Mouse (Mus musculus) midbrain, embryonic 14.5 days (tissue): Measurements from ENCODE around the gene Gtf3c3. TPM values are rescaled to one million over a fixed set of nuclear protein-coding genes. Genes with fewer than 3 reads are reported as not detected.

Experiments used
- ATAC-seq: fragments of 200-750 bp; cut with Nextera tagmentation; 2 replicates; pipeline ENCODE4 v1.8.0; 2017; ENCODE audit warnings: moderate number of reproducible peaks, moderate library complexity; ENCODE audit not compliant: low FRiP score, low TSS enrichment
- DNase-seq: peaks from one replicate; pipeline ENCODE4 v3.0.0-alpha.2; 2015
- H3K27ac ChIP-seq: fragments of 300-500 bp; sonication (generic); replicated peaks from 2 replicates; pipeline ENCODE4 v1.5.1; 2014; ENCODE audit warnings: mild to moderate bottlenecking, low read depth, low read length, moderate library complexity
- H3K27me3 ChIP-seq: fragments of 300-500 bp; sonication (generic); 2 replicates; pipeline ENCODE4 v1.6.1; 2014; ENCODE audit warnings: low read length, control low read depth, mixed read lengths; ENCODE audit not compliant: control insufficient read depth, insufficient read depth
- H3K36me3 ChIP-seq: fragments of 300-500 bp; sonication (generic); 2 replicates; pipeline ENCODE4 v1.6.1; 2014; ENCODE audit warnings: low read length, control low read depth; ENCODE audit not compliant: control insufficient read depth, insufficient read depth
- H3K4me1 ChIP-seq: fragments of 300-500 bp; sonication (generic); 2 replicates; pipeline ENCODE4 v1.6.1; 2014; ENCODE audit warnings: mild to moderate bottlenecking, antibody characterized with exemption, low read length, control low read depth; ENCODE audit not compliant: control insufficient read depth, insufficient read depth
- H3K4me2 ChIP-seq: fragments of 300-500 bp; sonication (generic); 2 replicates; pipeline ENCODE4 v1.6.1; 2014; ENCODE audit warnings: mild to moderate bottlenecking, low read length, moderate library complexity
- H3K4me3 ChIP-seq: fragments of 300-500 bp; sonication (generic); replicated peaks from 2 replicates; pipeline ENCODE4 v1.5.1; 2014; ENCODE audit warnings: low read depth, low read length
- H3K9ac ChIP-seq: fragments of 300-500 bp; sonication (generic); replicated peaks from 2 replicates; pipeline ENCODE4 v1.6.1; 2014; ENCODE audit warnings: mild to moderate bottlenecking, low read length, moderate library complexity
- H3K9me3 ChIP-seq: fragments of 300-500 bp; sonication (generic); 2 replicates; pipeline ENCODE4 v1.6.1; 2016; ENCODE audit warnings: low read length, control low read depth, mixed read lengths; ENCODE audit not compliant: control insufficient read depth
- WGBS: fragments of 180-500 bp; shearing (Covaris S2); extraction: QIAGEN DNeasy Blood & Tissue Kit; methylation state at CpG from one replicate; pipeline ENCODE4 v1.1.7; 2014; 5-methylcytosine and 5-hydroxymethylcytosine counted together
- polyA plus RNA-seq: library from polyadenylated mRNA; unstranded; fragments of >200 nt; fragmentation: Nextera tagmentation; extraction: Ambion mirVana; gene quantifications from 2 replicates; pipeline ENCODE4 v1.2.1, GENCODE M21; 2014

Gtf3c3 gene
- polyA plus RNA-seq = 20.9 and 30.5 TPM in 2 replicates

DNA sequence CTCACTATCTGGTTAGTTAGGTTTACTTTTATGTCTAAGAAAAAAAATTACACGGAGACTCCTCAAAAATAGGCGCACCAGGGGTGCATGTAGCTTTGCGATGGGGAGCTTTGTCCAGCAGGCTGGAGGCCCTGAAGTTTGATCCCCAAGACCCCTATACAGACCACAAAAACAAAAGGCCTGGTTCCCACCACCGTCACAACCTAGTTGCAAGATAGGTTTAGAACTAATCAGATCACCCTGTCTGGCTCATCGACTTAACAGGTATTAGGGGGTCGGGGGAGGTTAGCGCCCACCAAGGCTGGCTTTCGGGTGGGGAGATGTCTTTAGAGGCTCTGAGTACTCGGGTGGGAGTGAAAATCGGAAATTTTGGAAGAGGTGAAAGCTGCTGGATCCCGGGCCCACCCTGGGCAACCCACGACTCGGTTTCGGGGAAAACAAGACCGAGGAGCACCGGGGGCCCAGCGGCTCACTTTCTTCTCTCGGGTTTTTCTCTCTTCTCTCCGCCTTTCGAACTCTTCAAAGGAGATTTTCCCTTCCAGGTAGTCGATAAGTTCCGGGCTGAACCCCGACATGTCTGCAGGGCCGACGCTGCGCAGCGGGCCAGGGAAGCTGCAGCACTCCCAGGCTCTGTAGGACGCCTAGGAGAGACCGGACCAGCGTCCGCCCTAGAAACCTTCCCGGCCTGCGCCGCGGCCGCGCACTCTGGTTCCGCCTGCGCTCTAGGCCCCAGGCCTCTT is at the start of gene Gtf3c3:
Gene Gtf3c3, minus strand, starts transcription at position 632 of the 740 bp plus-strand sequence.
- WGBS = 4% methylated on average over 39 of the region's 39 CpGs
- Histone ChIP-seq H3K4me3 (peak within 1 kb of the TSS; percentile 69), H3K36me3 (peaks cover 2% of the 10 kb centered on the region; the same call in 1 of the 2 replicates), H3K4me1 (peaks cover 14% of the 10 kb centered on the region; the same call in 1 of the 2 replicates), H3K9ac (peak within 1 kb of the TSS; percentile 87), H3K9me3 (no peaks in the 10 kb centered on the region), H3K27ac (peak within 1 kb of the TSS; percentile 52; the same call in 1 of the 2 replicates), H3K27me3 (no peaks in the 10 kb centered on the region), H3K4me2 (peak within 1 kb of the TSS; percentile 72)
- DNase-seq = peak; percentile 88
- ATAC-seq = peak; percentile 98

DNA sequence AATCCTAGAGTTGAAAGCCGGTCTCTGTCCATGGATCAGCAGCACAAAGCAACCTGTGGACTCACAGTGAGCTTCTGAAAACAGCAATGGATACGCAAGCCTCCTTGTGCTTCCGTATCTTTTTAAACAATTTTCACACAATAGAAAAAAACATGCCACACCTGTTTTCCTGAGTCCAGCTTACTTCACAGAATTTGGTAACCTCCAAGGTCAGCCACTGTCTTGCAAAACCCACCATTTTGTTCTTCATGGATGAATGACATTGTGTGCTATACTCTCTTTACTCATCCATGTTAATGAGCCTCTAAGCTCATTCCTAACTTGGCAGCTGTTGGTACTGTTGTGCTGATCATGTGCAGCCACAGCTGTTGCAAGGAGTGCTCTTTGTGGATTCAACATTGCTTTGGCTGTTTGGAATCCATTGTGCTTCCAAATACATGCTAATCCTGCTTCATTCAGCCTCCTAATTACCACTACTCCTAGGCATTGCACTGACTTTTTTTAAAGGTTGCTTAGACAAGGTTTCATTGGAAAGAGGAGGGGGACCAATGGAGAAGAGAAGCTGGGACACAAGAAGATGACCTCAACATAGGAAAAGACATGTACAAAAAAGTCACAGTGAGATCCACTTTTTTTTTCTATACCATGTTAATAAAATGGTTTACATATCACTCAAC is 46.1 kb upstream of the Gtf3c3 start:
- Histone ChIP-seq H3K9ac (no peak overlapping the region), H3K9me3 (no peaks in the 10 kb centered on the region), H3K36me3 (peaks cover 55% of the 10 kb centered on the region), H3K27ac (no peak overlapping the region), H3K27me3 (no peaks in the 10 kb centered on the region), H3K4me3 (no peak overlapping the region), H3K4me2 (no peak overlapping the region), H3K4me1 (no peaks in the 10 kb centered on the region)
- WGBS = 63% methylated on average over 3 of the region's 3 CpGs
- ATAC-seq (peak; percentile 43; the same call in 1 of the 2 replicates), DNase-seq (peak; percentile 21)

GRCm38 (mm10) chr1:54480491-54480890 is 41.7 kb upstream of the Gtf3c3 start:
- peaks cover 38% of the 10 kb centered on the region for H3K36me3 ChIP-seq
- DNase-seq (no peak), ATAC-seq (no peak)
- H3K9me3 ChIP-seq = no peaks in the 10 kb centered on the region
- H3K9ac ChIP-seq = no peak overlapping the region
- no peaks in the 10 kb centered on the region for H3K4me1 ChIP-seq
- H3K27ac ChIP-seq = no peak overlapping the region
- H3K27me3 ChIP-seq = no peaks in the 10 kb centered on the region
- WGBS = 95% methylated on average over 12 of the region's 12 CpGs
- no peak overlapping the region for H3K4me3 ChIP-seq
- no peak overlapping the region for H3K4me2 ChIP-seq

GRCm38 (mm10) chr1:54468662-54469061 is 29.9 kb upstream of the Gtf3c3 start:
- DNase-seq (no peak), ATAC-seq (no peak)
- H3K36me3 ChIP-seq = no peaks in the 10 kb centered on the region
- no peaks in the 10 kb centered on the region for H3K9me3 ChIP-seq
- H3K4me1 ChIP-seq = no peaks in the 10 kb centered on the region
- no peak overlapping the region for H3K4me2 ChIP-seq
- H3K9ac ChIP-seq = no peak overlapping the region
- no peaks in the 10 kb centered on the region for H3K27me3 ChIP-seq
- no peak overlapping the region for H3K27ac ChIP-seq
- H3K4me3 ChIP-seq = no peak overlapping the region

DNA sequence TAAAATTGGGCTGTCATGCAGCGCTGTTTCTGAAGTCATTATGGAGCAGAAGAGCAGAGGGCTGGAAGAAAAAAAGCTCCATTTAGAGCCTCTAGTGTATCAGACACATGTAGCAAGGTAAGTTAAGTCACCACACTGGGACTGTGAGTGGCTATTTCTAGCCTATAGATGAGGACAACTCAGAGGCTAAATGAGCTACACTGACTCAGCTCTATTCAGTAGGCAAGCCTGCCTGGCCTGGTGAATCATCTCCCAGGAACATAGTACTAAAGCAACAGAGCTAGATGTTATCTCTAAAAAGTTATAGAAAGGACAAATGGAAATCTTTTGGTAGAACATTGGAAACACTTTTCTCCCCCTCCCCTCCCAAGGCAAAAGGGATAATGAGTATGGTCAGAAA is 28.6 kb upstream of the Gtf3c3 start:
- H3K27me3 ChIP-seq = no peaks in the 10 kb centered on the region
- no peaks in the 10 kb centered on the region for H3K4me1 ChIP-seq
- H3K27ac ChIP-seq = no peak overlapping the region
- H3K4me2 ChIP-seq = no peak overlapping the region
- no peak overlapping the region for H3K4me3 ChIP-seq
- H3K9me3 ChIP-seq = no peaks in the 10 kb centered on the region
- no peak overlapping the region for H3K9ac ChIP-seq
- H3K36me3 ChIP-seq = no peaks in the 10 kb centered on the region
- DNase-seq (no peak), ATAC-seq (no peak)
- 94% methylated on average over 1 of the region's 1 CpGs for WGBS

- WGBS = 86% methylated on average over 2 of the region's 2 CpGs
- H3K9ac ChIP-seq = no peak overlapping the region
Observed at GRCm38 (mm10) chr1:54452116-54452515, 13.3 kb upstream of the Gtf3c3 start.

DNA sequence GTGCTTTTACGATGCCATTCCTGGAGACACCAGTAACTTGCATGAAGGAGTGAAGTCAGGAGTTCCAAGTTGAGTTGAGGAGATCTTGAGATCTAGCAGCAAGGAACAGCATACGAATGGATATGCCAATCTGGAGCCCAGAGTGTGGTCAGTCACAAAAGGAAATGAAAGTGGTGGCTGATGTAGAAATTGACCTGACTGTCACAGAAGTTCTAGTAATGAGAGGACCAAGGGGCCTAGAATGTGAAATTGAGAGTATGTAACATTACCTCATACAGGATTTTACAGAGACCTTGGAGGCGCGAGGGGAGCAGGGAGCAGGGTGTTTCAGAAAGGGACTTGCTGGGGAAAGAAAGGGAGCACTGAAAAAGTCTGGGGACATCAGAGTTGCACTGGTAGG is 10.1 kb upstream of the Gtf3c3 start:
- Histone ChIP-seq H3K9ac (no peak overlapping the region), H3K27me3 (no peaks in the 10 kb centered on the region), H3K4me3 (no peak overlapping the region), H3K9me3 (no peaks in the 10 kb centered on the region), H3K36me3 (no peaks in the 10 kb centered on the region), H3K27ac (no peak overlapping the region), H3K4me2 (no peak overlapping the region), H3K4me1 (no peaks in the 10 kb centered on the region)
- DNase-seq (no peak), ATAC-seq (no peak)
- 86% methylated on average over 4 of the region's 4 CpGs for WGBS

More at GRCm38 (mm10) chr1:54452116-54452515, 13.3 kb upstream of the Gtf3c3 start:
- Histone ChIP-seq H3K4me2 (no peak overlapping the region), H3K4me1 (no peaks in the 10 kb centered on the region), H3K27me3 (no peaks in the 10 kb centered on the region), H3K27ac (no peak overlapping the region), H3K9me3 (no peaks in the 10 kb centered on the region), H3K36me3 (no peaks in the 10 kb centered on the region), H3K4me3 (no peak overlapping the region)
- no peak for DNase-seq
- no peak for ATAC-seq

DNA sequence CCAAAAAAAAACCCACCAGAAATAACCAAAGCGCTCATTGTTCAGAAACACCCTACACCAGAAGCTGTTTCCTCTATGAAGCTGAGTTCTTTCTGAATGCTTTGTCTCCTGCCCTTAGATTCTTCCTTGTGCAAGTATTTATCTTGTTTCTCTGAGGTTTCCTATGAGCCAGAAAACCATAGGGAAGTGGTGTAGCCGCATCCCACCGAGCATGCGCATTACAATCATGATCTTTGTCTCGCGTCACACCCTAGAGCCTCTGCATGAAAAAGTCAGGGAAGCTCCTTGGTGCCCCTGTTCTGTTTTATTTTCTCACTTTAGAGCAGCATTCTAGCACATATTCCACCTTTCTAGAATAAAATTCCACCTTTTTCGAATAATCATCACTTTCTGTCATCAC is 4.9 kb upstream of the Gtf3c3 start:
- H3K9ac ChIP-seq = no peak overlapping the region
- H3K27me3 ChIP-seq = no peaks in the 10 kb centered on the region
- H3K9me3 ChIP-seq = no peaks in the 10 kb centered on the region
- no peaks in the 10 kb centered on the region for H3K36me3 ChIP-seq
- no peaks in the 10 kb centered on the region for H3K4me1 ChIP-seq
- H3K4me2 ChIP-seq = peak overlapping the region; percentile 15; the same call in 1 of the 2 replicates
- ATAC-seq = no peak
- no peak overlapping the region for H3K27ac ChIP-seq
- peak; percentile 59 for DNase-seq
- WGBS = 45% methylated on average over 7 of the region's 7 CpGs
- no peak overlapping the region for H3K4me3 ChIP-seq
